Mouse (Mus musculus) thymus, postnatal 0 days (tissue): Measurements from ENCODE around the gene Brd3os. TPM values are rescaled to one million over a fixed set of nuclear protein-coding genes. Genes with fewer than 3 reads are reported as not detected.

ENCODE experiments used
- DNase-seq: peaks from one replicate; pipeline ENCODE4 v3.0.0-alpha.2; 2015; ENCODE audit warnings: low spot score
- polyA plus RNA-seq: library from polyadenylated mRNA; unstranded; fragments of >200 nt; fragmentation: Nextera tagmentation; extraction: Ambion mirVana; gene quantifications from 2 replicates; pipeline ENCODE4 v1.2.1, GENCODE M21; 2015

The Brd3os gene
- polyA plus RNA-seq: 2.0 and 2.1 TPM in 2 replicates

DNA sequence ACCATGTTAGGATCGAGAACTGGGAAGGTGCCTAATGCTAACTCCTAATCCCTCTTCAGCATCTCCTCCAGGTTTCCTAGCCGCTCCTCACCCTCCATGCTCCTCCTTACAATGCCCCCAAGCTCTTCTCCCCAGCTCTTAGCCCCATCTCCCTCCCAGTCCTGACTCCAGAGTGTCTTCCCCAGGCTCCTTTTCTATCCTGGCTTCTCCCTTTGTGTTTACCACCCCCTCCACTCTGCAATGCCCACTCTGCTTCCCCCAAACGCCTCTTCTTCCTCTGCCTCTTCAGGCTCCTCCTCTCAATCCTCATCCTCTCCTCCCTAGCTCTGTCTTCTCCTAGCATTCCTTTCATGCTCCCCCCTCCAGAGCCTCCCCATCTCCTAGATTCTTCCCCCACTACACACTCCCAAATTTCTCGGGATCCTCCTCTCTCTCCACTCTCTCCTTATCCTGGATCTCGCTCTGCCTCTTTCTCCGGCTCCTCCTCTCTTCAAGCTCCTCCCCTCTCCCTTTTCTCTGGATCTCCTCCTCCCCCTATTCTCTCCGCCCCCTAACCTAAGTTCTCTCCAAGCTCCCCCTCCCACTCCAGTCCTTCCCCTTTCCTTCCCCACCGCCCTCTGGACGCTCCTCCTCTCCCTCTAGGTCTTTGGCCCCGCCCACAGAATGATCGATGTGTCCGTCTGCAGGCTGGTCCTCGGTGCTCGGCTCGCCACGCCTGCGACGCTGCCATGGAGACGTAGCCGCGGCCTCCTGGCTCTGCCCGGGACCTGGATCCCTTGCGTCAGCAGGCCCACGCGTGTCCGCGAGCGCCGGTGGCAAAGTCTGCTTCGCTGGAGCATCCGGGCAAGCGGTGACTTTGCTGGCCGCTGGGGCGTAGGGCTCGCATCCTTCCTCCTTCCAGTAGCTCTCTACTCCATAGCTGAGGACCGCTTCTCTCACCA lies at the start of gene Brd3os:
Gene Brd3os, plus strand, starts transcription at position 558 of the 941 bp plus-strand sequence.
- DNase-seq: peak; percentile 82

DNA sequence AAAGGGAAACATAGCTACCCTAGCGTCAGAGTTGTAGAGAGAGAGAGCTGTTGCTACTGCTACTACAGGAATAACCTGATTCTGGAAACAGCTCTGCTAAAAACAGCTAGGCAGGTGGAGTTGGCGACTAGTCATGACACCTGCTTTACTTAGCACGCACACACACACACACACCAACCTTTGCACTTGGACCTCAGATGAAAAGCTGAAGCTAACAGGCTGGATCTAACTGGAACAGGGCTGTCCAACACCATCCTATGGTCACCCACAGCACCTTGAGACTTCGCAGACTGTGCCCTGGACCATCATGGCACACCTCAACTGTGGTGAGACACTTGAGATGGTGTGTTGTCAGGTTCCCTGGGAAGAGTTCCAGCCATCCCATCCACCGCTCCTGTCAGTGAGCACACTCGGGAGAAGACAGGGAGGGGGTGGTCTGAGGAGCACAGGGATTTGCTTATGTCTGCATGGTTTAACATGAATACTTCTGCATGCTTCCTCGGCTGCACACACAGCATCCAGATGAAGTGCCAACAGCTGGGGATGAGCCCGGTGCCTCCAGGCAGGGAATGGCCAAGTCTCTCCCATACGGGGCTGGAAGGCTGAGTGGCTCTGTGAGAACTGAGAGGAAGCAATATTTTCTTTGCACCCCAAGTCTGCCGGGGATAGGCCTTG lies 47.8 kb upstream of the Brd3os start:
- DNase-seq: no peak

DNA sequence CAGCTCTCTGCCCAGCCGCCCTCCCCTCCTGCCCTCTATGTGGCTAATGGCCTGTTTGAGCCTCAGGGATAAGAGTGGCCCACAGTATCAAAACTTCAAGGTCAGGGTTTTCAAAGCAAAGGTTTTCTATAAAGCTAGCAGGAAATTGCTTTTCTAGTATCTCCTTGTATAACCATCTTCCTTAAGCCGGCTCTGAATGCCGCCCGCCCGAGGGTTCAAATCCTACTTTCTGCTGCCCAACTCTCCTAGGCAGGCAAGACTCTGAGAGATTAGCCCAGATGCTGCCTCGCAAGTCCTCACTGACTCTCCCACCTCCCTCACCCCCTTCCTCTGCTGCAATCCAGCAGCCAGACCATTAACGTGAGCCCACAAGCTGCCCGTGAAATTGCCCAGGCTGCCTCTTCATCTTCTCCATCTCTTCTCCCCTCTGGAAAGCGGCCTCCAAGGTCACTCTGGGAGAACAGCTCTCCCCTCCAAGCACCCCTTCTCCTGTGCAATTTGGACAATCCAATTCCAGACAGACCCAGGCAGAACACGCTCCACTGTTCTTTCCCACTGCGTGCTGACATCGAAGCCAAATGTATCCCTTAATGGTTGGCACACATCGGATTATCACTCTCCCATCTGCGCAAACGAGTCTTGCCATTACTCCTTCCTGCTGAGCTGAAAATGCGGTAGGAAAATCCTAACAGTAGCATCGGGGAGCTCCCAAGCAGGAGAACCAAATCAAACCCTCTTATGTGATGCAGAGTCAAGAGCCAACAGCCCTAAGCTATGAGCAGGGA lies 45.3 kb upstream of the Brd3os start:
- no peak for DNase-seq

GRCm38 (mm10) chr2:27400083-27400482 lies 42.0 kb upstream of the Brd3os start:
- no peak for DNase-seq

DNA sequence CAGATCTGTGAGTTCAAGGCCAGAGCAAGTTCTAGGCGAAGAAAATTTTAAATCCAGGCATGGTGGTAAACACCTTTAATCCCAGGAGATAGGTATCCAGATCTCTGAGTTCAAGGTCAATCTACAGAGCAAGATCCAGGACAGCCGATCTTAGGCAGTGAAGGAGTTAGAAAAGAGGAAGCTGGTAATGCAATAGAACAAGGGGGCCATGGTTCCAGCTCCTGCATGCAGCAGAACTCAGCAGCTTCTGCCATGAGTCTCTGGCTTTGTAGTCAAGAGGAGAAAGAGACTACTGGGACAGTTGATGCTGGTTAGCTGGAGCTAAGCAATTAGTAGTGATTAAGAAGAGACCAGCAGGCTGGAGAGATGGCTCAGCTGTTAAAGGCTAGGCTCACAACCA lies 40.6 kb upstream of the Brd3os start:
- DNase-seq: no peak

- DNase-seq: no peak
Measured at GRCm38 (mm10) chr2:27404375-27405093, 37.6 kb upstream of the Brd3os start.

DNA sequence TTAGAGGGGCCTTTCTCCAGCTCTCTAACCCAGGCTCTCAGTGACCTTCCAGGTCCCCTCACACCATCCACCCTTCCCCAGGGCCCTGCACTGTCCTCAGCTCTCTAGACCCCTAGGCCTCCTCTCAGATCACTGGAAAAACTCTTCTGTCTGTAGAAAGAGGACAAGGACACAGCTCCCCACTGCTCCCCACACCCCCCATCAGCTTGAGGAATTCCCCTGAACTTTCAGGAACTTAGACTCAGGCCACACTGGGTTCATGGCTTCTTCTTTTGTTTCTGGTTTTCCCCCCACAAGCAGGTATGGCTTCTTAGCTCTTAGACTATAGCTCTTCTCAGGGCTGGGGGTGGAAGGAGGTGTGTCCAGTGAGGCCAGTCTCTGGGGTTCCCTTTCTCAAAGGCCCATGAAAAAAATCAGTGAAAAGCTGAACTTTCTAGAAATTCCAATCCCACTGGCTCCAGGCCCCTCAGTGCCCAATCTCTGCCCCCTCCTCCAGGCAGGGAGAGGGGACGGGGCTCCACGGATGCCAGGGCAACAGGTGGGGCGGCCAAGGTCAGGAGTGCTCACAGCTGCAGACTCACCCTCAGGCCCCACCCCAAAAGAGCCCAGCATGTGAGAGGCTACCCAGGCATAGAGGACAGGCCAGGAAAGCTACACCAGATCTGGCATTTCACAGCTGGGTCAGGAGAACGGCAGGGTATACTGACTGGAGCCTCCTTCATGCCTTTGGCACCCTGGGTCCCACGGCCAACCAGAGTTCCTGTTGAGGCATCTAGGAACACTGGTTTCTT lies 36.8 kb upstream of the Brd3os start:
- no peak for DNase-seq

GRCm38 (mm10) chr2:27406928-27407327 lies 35.2 kb upstream of the Brd3os start:
- DNase-seq: no peak

- DNase-seq: no peak
Measured at GRCm38 (mm10) chr2:27408194-27408593, 33.9 kb upstream of the Brd3os start.

DNA sequence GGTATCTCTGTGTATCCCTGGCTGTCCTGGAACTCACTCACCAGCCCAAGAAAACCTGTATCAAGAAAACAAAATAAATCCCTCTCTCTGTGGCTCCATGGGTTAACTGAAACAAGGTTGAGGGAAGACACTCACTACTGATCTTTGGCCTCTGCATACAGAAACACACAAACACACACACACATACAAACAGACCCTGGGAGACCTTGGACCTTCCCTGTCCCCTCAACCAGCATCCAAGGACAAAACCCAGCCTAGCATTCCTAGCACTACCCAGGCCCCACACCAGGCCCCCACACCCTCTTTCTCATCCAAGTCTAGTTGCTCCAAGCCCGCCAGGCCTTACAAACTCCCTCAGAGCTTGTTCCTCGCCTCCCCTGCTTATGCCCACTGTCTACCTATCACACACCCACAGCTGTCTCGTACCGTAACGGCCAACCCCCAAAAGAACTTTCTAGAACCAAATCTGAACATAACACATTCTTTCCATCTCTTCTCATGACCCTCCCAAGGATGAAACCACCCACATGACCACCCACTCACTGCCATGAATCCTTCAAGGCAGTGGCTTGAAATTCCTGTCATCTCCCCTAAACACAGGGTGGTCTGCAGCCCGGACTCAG lies 31.5 kb upstream of the Brd3os start:
- DNase-seq: no peak

- peak; percentile 51 for DNase-seq
Measured at GRCm38 (mm10) chr2:27411688-27412174, 30.4 kb upstream of the Brd3os start.

DNA sequence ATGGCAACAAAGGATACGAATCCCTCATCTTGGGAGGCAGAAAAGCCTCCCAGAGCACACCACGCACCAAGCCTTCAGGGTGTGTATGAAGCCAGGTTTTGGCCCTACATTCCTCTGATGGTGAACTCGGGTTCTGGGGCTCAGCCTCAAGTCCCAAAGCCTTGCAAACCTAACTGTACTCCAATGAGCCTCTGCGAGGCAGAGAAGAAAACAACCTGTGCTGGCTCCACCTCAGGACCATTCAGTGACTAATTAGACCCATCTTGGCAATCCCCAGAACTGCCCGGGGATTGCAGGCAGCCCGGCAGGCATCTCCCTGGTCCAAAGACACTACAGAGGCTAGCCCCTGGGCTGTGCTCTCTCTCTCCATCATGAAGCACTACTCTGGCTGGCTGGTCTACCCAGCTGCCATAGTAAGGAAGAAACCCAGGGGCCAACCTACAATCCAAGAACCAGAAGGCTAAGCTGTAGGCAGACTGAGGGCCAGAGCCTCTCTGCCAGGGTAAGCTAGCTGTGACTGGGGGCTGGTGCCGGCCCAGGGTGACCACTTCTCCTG lies 29.8 kb upstream of the Brd3os start:
- no peak for DNase-seq

DNA sequence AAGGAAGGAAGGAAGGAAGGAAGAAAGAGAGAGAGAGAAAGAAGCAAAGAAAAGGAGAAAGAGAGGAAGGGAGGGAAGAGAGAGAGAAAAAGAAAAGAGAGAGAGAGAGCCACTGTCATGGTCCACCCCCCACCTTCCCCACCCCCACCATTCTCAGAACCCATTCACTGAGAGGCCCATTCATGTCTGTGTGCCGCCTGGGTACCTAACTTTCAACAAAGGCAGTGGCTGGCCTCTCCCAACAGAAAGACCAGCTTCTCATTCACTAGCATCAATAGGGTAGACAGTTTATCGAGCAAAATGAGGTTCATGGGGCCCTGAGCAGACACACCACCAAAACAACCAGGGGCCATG lies 28.6 kb upstream of the Brd3os start:
- no peak for DNase-seq

GRCm38 (mm10) chr2:27413936-27414657 lies 28.0 kb upstream of the Brd3os start:
- peak; percentile 49 for DNase-seq

GRCm38 (mm10) chr2:27415060-27415783 lies 26.9 kb upstream of the Brd3os start:
- DNase-seq: peak; percentile 24

DNA sequence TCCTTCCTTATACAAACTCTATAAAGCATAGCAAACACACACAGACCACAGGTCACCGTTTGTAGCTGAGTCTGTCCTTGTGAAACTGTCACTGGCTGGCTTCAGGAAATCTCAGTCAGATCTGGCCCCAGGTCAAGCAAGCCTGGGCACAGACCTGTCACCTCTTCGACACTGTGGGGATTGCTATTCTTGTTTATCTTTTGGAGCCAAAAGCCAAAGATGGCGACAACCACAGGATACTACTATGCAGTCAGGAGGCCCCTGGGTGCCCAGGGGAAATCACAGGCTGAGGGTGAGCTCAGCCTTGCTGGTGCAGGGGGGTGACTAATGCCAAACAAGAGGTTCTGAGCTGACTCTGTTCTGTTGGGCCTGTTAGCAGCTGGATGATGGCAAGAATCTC lies 25.7 kb upstream of the Brd3os start:
- DNase-seq: no peak

- no peak for DNase-seq
Measured at GRCm38 (mm10) chr2:27417648-27418153, 24.4 kb upstream of the Brd3os start.
